Mouse (Mus musculus): ENCODE measurements around the gene Cyp4f13. TPM values are rescaled to one million over a fixed set of nuclear protein-coding genes. Genes with fewer than 3 reads are reported as not detected.

The Cyp4f13 gene
- total and polyA plus RNA-seq, 2 experiments, result 62.2 to 109 TPM

DNA sequence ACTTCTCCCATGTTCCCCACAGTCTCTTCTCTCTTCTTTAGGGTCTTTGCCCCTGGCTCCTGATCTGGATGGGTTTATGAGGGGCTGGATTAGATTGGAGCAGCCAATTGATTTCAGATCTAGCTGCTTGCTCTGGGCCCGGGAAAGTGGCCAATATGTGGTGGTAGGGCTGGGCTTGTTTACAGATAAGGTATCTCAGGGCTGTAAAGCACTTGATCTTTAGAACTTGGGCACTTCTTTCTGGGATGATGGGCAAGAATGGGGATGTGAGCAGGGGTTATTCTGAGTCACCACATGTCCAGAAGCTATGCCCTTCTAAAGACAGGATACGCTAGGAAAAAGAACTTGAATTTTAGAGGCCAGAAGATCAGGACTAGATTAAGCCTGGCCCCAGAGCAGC lies 28.1 kb downstream of the Cyp4f13 start:
- Histone ChIP-seq H3K36me3 (ENCODE audit: control insufficient read depth, insufficient read depth, low read length) (no peaks in the 10 kb centered on the region; the same call in 1 of the 2 replicates), H3K27ac (replicated peaks; ENCODE audit: insufficient read depth, low read depth, low read length) (peak overlapping the region; percentile 71), H3K79me2 (ENCODE audit: control insufficient read depth, insufficient read depth, low read length) (peaks cover 10% of the 10 kb centered on the region; the same call in 1 of the 2 replicates), H3K4me1 (ENCODE audit: control insufficient read depth, insufficient read depth, low read length) (peaks cover 25% of the 10 kb centered on the region), H3K27me3 (ENCODE audit: control insufficient read depth, insufficient read depth, low read length) (no peaks in the 10 kb centered on the region), H3K9ac (ENCODE audit: low read depth, low read length) (no peak overlapping the region), H3K4me3 (ENCODE audit: insufficient read depth, low read depth, low read length) (no peak overlapping the region)
- WGBS, result 16% methylated on average over 2 of the region's 2 CpGs
- peak; percentile 78 for DNase-seq (ENCODE audit: extremely low read depth, low read depth, low spot score)
- TF ChIP-seq POLR2A (IDR thresholded peaks at IDR 0.05; ENCODE audit: extremely low read depth, insufficient read depth, low read length) (no peak), CTCF (IDR thresholded peaks at IDR 0.05; ENCODE audit: low read depth, low read length) (no peak)

DNA sequence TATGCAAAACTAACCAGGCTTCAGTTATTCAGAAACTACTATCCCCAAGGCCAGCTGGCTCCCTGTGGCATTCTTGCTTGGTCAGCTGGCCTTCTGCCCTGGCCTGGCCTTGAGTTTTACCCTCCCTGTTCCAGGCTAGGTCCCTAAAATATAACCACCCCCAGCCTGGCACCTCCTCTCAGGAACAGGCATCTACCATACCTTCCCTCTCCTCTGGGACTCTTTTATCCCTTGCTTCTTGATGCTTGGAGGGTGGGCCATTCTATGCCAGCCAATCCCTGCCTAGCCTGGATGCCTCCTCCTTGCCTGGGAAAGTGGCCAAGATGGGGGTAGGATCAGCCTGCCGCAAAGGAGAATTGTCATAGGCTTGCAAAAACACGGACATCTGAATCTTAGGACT lies 30.1 kb downstream of the Cyp4f13 start, which contains the start of gene Cyp4f14:
TSS of gene Cyp4f14 (minus strand) at position 212 of the 400 bp plus-strand sequence.
- no peak for TF ChIP-seq POLR2A (IDR thresholded peaks at IDR 0.05; ENCODE audit: extremely low read depth, insufficient read depth, low read length)
- TF ChIP-seq CTCF (IDR thresholded peaks at IDR 0.05; ENCODE audit: low read depth, low read length), result no peak
- Histone ChIP-seq H3K27ac (replicated peaks; ENCODE audit: insufficient read depth, low read depth, low read length) (peak within 1 kb of the TSS; percentile 95), H3K27me3 (ENCODE audit: control insufficient read depth, insufficient read depth, low read length) (no peaks in the 10 kb centered on the region), H3K36me3 (ENCODE audit: control insufficient read depth, insufficient read depth, low read length) (peaks cover 8% of the 10 kb centered on the region), H3K4me3 (ENCODE audit: insufficient read depth, low read depth, low read length) (peak within 1 kb of the TSS; percentile 65), H3K4me1 (ENCODE audit: control insufficient read depth, insufficient read depth, low read length) (peaks cover 28% of the 10 kb centered on the region), H3K9ac (ENCODE audit: low read depth, low read length) (peak within 1 kb of the TSS; percentile 85), H3K79me2 (ENCODE audit: control insufficient read depth, insufficient read depth, low read length) (peaks cover 10% of the 10 kb centered on the region; the same call in 1 of the 2 replicates)
- peak; percentile 96 for DNase-seq (ENCODE audit: extremely low read depth, low read depth, low spot score)
- WGBS, result 17% methylated on average over 2 of the region's 2 CpGs

DNA sequence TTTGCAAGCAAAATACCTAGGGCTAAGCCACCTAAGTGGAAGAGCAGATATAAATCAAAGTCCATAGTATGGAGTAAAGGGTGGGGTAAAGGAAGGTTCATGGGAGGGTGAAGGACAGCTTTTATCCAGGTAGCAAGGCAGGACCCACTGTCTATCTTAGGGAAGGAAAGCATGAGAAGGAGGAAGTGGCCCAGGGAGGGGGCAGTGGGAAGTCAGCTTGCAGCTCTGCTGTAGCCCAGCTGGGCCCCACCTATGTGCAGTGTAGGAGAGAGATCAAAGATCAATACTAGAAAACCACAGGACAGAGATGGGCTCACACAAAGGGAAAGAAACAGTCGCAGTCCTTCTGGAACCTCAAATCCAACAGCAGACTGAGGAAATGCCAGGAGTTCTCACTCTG lies 31.1 kb downstream of the Cyp4f13 start:
- Histone ChIP-seq H3K79me2 (ENCODE audit: control insufficient read depth, insufficient read depth, low read length) (peaks cover 13% of the 10 kb centered on the region; the same call in 1 of the 2 replicates), H3K4me3 (ENCODE audit: insufficient read depth, low read depth, low read length) (peak overlapping the region; percentile 65), H3K27me3 (ENCODE audit: control insufficient read depth, insufficient read depth, low read length) (no peaks in the 10 kb centered on the region), H3K27ac (replicated peaks; ENCODE audit: insufficient read depth, low read depth, low read length) (peak overlapping the region; percentile 95), H3K4me1 (ENCODE audit: control insufficient read depth, insufficient read depth, low read length) (peaks cover 28% of the 10 kb centered on the region), H3K9ac (ENCODE audit: low read depth, low read length) (peak overlapping the region; percentile 85), H3K36me3 (ENCODE audit: control insufficient read depth, insufficient read depth, low read length) (peaks cover 19% of the 10 kb centered on the region)
- peak; percentile 57 for DNase-seq (ENCODE audit: extremely low read depth, low read depth, low spot score)
- WGBS, result 14% methylated on average over 1 of the region's 1 CpGs
- TF ChIP-seq CTCF (IDR thresholded peaks at IDR 0.05; ENCODE audit: low read depth, low read length), result no peak
- TF ChIP-seq POLR2A (IDR thresholded peaks at IDR 0.05; ENCODE audit: extremely low read depth, insufficient read depth, low read length), result no peak

DNA sequence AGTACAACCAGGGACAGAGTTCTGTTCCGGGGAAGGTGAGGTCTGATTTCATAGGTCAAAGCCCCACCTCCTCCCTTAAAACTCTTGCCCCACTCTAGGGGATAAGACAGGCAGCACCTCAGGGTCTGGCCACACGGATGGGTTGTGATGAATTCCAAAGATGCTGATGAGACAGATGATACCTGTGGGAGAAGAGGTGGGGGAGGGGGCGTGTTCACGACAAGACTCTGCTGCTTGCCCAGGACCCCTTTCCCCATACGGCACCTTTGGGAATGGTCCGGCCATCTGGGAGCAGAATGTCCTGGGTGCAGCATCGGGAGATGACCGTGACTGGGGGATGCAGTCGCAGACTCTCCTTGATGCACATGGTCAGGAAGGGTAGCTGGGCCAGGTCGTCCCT lies 41.0 kb downstream of the Cyp4f13 start:
- no peak overlapping the region for H3K4me3 ChIP-seq (ENCODE audit: insufficient read depth, low read depth, low read length)
- no peak overlapping the region for H3K27ac ChIP-seq (replicated peaks; ENCODE audit: insufficient read depth, low read depth, low read length)
- no peak for TF ChIP-seq POLR2A (IDR thresholded peaks at IDR 0.05; ENCODE audit: extremely low read depth, insufficient read depth, low read length)
- TF ChIP-seq CTCF (IDR thresholded peaks at IDR 0.05; ENCODE audit: low read depth, low read length), result no peak
- WGBS, result 85% methylated on average over 10 of the region's 10 CpGs
- H3K27me3 ChIP-seq (ENCODE audit: control insufficient read depth, insufficient read depth, low read length), result no peaks in the 10 kb centered on the region
- no peak overlapping the region for H3K9ac ChIP-seq (ENCODE audit: low read depth, low read length)
- no peaks in the 10 kb centered on the region for H3K79me2 ChIP-seq (ENCODE audit: control insufficient read depth, insufficient read depth, low read length)
- no peak for DNase-seq (ENCODE audit: extremely low read depth, low read depth, low spot score)
- H3K36me3 ChIP-seq (ENCODE audit: control insufficient read depth, insufficient read depth, low read length), result peaks cover 49% of the 10 kb centered on the region
- H3K4me1 ChIP-seq (ENCODE audit: control insufficient read depth, insufficient read depth, low read length), result no peaks in the 10 kb centered on the region

DNA sequence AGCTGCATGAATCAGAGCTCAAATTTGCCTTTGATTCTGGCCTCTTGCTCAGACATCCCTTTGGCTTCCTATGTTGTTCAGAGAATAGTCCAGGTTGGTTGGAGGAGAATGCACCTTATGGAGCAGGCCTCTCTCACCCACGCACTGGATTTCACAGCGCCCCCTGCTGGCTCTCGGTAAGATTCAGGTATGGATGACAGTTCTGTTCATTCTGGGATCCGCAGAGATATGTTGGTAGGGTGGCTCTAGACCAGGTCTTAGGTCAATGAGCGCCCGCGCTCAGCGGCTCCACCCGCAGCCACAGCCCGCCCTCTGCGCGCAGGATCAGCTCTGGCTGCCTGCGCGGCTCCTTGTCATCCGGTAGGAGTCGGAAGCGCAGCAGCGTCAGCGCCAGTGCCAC lies 42.0 kb downstream of the Cyp4f13 start:
- Histone ChIP-seq H3K4me3 (ENCODE audit: insufficient read depth, low read depth, low read length) (no peak overlapping the region), H3K27me3 (ENCODE audit: control insufficient read depth, insufficient read depth, low read length) (no peaks in the 10 kb centered on the region), H3K9ac (ENCODE audit: low read depth, low read length) (no peak overlapping the region), H3K36me3 (ENCODE audit: control insufficient read depth, insufficient read depth, low read length) (peaks cover 40% of the 10 kb centered on the region), H3K4me1 (ENCODE audit: control insufficient read depth, insufficient read depth, low read length) (no peaks in the 10 kb centered on the region), H3K27ac (replicated peaks; ENCODE audit: insufficient read depth, low read depth, low read length) (no peak overlapping the region), H3K79me2 (ENCODE audit: control insufficient read depth, insufficient read depth, low read length) (no peaks in the 10 kb centered on the region)
- 41% methylated on average over 19 of the region's 19 CpGs for WGBS
- TF ChIP-seq POLR2A (IDR thresholded peaks at IDR 0.05; ENCODE audit: extremely low read depth, insufficient read depth, low read length), result no peak
- peak; percentile 85 for TF ChIP-seq CTCF (IDR thresholded peaks at IDR 0.05; ENCODE audit: low read depth, low read length)
- DNase-seq (ENCODE audit: extremely low read depth, low read depth, low spot score), result peak; percentile 33

DNA sequence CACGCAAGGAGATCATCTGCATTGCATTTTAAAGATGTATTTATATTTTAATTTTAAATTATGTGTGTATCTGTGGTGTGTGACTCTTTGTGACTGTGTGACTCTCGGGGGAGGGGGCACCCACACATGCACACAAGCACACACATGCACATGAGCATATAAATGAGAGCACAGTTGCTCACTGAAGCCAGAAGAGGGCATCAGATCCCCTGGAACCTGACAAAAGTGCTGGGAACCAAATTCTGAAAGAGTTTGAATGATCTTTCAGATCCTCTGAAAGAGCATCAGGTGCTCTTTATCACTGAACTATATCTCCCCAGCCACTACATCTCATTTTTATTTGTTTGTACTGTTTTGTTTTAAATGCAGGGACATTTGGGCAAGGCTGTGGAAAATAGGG lies 42.8 kb downstream of the Cyp4f13 start:
- DNase-seq (ENCODE audit: extremely low read depth, low read depth, low spot score), result peak; percentile 47
- Histone ChIP-seq H3K79me2 (ENCODE audit: control insufficient read depth, insufficient read depth, low read length) (no peaks in the 10 kb centered on the region), H3K4me3 (ENCODE audit: insufficient read depth, low read depth, low read length) (no peak overlapping the region), H3K27ac (replicated peaks; ENCODE audit: insufficient read depth, low read depth, low read length) (no peak overlapping the region), H3K36me3 (ENCODE audit: control insufficient read depth, insufficient read depth, low read length) (peaks cover 39% of the 10 kb centered on the region), H3K9ac (ENCODE audit: low read depth, low read length) (no peak overlapping the region), H3K27me3 (ENCODE audit: control insufficient read depth, insufficient read depth, low read length) (no peaks in the 10 kb centered on the region), H3K4me1 (ENCODE audit: control insufficient read depth, insufficient read depth, low read length) (no peaks in the 10 kb centered on the region)
- WGBS, result 69% methylated on average over 2 of the region's 2 CpGs
- TF ChIP-seq POLR2A (IDR thresholded peaks at IDR 0.05; ENCODE audit: extremely low read depth, insufficient read depth, low read length) (no peak), CTCF (IDR thresholded peaks at IDR 0.05; ENCODE audit: low read depth, low read length) (no peak; the same call in 1 of the 2 replicates)

Data from liver, adult 2 months (tissue).